Mouse (Mus musculus) liver, adult 2 months (tissue): ENCODE measurements at regions not wholly inside any gene's neighbourhood (a gene's known extent, or its start where the extent isn't known, plus 50 kb on each side); places are given as distances from the start of the nearest gene placed in this dataset.

Source experiments
- CTCF ChIP-seq: fragments of 200-500 bp; IDR thresholded peaks from 2 replicates; pipeline ENCODE4 v1.5.1; 2011; ENCODE audit warnings: low read depth, low read length, control low read depth
- POLR2A ChIP-seq: fragments of 200-500 bp; IDR thresholded peaks from 2 replicates; pipeline ENCODE4 v1.6.1; 2011; ENCODE audit warnings: low read length, control low read depth; ENCODE audit not compliant: insufficient read depth; ENCODE audit errors: extremely low read depth

DNA sequence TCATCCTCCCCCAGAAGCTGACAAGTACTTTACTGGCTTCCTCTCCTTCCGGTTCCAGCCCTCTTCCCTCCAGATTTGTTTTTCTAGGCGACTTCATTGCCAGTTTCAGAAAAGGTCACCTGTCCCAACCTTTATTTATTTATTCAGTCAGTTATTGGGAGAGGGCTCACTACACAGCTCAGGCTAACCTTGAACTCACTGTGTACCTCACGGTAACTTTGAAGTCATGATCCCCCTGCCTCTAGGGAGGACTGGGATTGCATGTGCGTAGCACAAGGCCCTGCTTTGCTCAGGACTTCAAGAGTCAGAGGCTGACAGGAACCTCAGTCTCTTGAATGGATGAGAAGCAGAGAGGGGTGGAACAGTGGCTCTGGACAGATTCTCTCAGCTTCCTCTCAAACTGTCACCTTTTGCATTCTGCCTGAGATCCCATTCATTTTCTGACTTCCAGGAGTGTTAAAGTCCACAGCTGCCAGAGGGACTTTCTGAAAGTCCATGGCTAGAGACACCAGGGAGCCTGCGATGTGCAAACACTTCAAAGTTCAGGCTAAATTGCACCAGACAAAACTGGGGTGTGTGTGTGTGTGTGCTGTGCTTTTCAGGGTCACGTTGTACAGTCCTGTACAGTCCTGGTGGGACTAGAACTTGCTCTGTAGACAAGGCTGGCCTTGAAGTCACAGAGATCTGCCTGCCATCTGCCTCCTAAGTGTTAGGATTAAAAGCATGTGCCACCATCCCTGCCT, 211.2 kb upstream of the Atp6ap2 start:
- no peak for TF ChIP-seq POLR2A
- no peak for TF ChIP-seq CTCF
